Mouse (Mus musculus) E14TG2a.4 (cell line): Measurements from ENCODE around the gene Fgfr1op.

Experiments used
- H3K27me3 ChIP-seq: 2 replicates; pipeline ENCODE4 v1.6.1; 2014; ENCODE audit warnings: low read length, control low read depth; ENCODE audit not compliant: insufficient read depth
- H3K36me3 ChIP-seq: 2 replicates; pipeline ENCODE4 v1.6.1; 2014; ENCODE audit warnings: low read length, control low read depth; ENCODE audit not compliant: insufficient read depth
- H3K4me1 ChIP-seq: replicated peaks from 2 replicates; pipeline ENCODE4 v1.6.1; 2014; ENCODE audit warnings: low read depth, low read length, control low read depth
- H3K4me3 ChIP-seq: replicated peaks from 2 replicates; pipeline ENCODE4 v1.5.1; 2014; ENCODE audit warnings: mild to moderate bottlenecking, low read length
- H3K9me3 ChIP-seq: 2 replicates; pipeline ENCODE4 v1.6.1; 2014; ENCODE audit warnings: low read length, control low read depth
- CTCF ChIP-seq: conservative IDR thresholded peaks from 2 replicates; pipeline ENCODE4 v1.5.1; 2014; ENCODE audit warnings: low read length
- NANOG ChIP-seq: IDR thresholded peaks from 2 replicates; pipeline ENCODE4 v1.6.1; 2014; ENCODE audit warnings: borderline replicate concordance, low read length, mixed read lengths
- POU5F1 ChIP-seq: IDR thresholded peaks from 2 replicates; pipeline ENCODE4 v1.6.1; 2014; ENCODE audit warnings: low read length, borderline replicate concordance

The Fgfr1op gene

DNA sequence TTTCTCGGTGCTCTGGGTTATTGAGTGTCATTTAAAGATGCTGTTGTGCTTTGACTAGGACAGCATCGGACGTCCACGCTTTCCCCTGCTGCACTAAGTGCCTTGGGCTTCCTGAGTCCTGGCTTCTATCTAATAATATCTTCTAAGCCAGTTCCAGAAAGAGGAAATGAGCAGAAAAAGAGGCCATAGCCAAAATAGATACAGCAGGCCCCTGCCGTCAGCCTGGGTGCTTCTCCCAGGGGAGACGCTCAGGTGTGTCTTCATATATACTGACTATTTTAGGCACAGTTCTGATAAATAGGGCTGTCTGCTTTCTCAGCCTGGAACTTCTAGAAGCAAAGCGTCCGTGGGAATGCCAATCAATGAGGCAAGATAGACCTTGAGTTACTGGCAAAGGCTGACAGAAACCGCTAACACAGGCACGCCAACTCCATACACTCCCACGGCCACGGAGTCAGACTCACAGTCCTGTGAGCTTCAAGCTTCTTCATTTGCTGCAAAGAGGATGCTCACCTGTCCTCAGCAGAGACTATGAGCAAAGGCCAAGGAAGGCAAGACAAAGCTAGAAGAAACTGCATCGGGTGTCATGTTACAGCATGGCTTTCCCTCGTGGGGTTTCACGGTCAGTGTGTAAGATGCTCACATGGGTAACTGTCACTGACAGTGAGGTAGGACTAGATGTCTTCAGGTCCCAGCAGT is 72.9 kb downstream of the Fgfr1op start:
- Histone ChIP-seq H3K9me3 (no peaks in the 10 kb centered on the region), H3K36me3 (no peaks in the 10 kb centered on the region), H3K4me3 (no peak overlapping the region), H3K4me1 (peaks cover 77% of the 10 kb centered on the region), H3K27me3 (peaks cover 40% of the 10 kb centered on the region)
- TF ChIP-seq CTCF (no peak), NANOG (no peak), POU5F1 (no peak)

DNA sequence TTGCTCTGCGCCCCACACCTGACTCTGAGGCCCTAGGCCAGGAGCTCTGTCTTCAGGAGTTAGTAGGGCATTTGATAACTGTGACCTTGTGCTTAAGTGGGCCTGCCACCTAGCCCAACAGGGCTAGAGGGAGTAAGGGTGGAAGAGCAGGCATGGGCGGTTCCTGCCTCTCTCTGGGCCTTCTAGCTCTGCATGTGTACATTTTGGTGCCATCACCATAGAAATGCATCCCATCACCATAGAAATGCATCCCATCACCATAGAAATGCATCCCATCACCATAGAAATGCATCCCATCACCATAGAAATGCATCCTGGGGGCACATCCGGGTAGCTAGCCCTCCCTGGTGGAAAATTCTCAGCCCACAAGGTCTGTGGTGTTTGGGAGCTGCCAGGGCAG is 74.3 kb downstream of the Fgfr1op start:
- TF ChIP-seq NANOG (no peak), POU5F1 (no peak), CTCF (no peak)
- H3K36me3 ChIP-seq: no peaks in the 10 kb centered on the region
- H3K4me3 ChIP-seq: no peak overlapping the region
- peaks cover 77% of the 10 kb centered on the region for H3K4me1 ChIP-seq
- H3K27me3 ChIP-seq: peaks cover 51% of the 10 kb centered on the region
- no peaks in the 10 kb centered on the region for H3K9me3 ChIP-seq

DNA sequence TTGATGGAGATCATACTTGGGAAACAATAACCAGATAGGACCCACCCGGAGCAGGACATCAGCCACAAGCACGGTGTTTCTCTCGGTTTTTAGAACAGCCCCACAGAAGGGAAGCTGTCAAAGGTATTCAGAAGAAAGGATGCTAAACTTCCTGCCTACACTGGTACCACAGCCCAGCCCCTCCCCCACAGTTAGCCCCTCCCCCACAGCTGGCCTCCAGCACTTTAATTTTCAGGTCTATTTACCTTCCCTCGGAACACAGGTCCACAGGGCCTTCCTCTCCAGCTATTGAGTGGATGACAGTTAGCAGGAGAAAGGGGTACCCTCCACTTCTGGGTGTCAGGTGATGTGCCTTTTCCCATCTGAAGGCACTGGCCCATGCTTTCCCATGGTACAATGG is 75.2 kb downstream of the Fgfr1op start:
- Histone ChIP-seq H3K4me3 (no peak overlapping the region), H3K9me3 (no peaks in the 10 kb centered on the region), H3K4me1 (peaks cover 78% of the 10 kb centered on the region), H3K27me3 (peaks cover 48% of the 10 kb centered on the region), H3K36me3 (no peaks in the 10 kb centered on the region)
- no peak for TF ChIP-seq CTCF
- TF ChIP-seq NANOG: no peak
- no peak for TF ChIP-seq POU5F1

DNA sequence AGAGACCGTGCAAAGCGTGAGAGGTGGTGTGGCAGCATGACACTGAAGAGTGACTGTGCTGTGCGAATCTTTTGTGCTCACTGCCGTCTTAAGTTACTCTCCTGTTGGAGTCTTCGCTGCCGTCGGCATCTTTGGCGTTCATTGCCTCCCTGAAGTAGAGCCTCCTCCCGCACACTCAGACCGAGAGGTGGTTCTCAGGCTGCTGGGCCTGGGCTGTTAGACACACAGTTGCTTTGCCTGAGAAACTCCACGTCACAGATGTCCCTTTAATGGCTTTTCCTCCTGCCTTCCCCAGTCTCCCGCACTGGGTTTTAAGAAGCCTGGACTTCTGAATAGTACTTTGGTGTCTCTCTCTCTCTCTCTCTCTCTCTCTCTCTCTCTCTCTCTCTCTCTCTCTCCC is 76.3 kb downstream of the Fgfr1op start:
- H3K4me3 ChIP-seq: no peak overlapping the region
- no peaks in the 10 kb centered on the region for H3K9me3 ChIP-seq
- H3K27me3 ChIP-seq: peaks cover 45% of the 10 kb centered on the region
- no peaks in the 10 kb centered on the region for H3K36me3 ChIP-seq
- TF ChIP-seq CTCF (no peak), NANOG (no peak), POU5F1 (no peak)
- H3K4me1 ChIP-seq: peaks cover 78% of the 10 kb centered on the region

DNA sequence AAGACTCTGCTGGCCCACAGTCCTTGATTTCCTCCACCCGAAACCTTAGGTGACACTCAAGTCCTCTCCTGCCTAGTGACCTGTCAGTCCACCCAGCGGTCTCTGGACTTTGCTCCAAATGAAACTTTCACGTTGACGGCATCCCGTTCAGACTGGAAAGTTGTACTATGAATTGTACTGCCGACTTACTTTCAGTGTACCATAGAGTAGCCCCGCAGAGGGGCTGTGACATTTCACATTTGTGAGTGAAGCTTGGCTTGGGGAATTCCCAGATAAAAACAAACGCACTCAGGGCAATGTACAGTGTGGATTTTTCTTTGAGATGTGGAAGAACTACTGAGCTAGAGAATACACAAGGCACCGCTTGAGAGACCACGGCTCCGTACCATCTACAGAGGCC is 76.9 kb downstream of the Fgfr1op start:
- Histone ChIP-seq H3K4me3 (no peak overlapping the region), H3K4me1 (peaks cover 76% of the 10 kb centered on the region), H3K9me3 (no peaks in the 10 kb centered on the region), H3K36me3 (no peaks in the 10 kb centered on the region), H3K27me3 (peaks cover 46% of the 10 kb centered on the region)
- no peak for TF ChIP-seq NANOG
- TF ChIP-seq POU5F1: no peak

DNA sequence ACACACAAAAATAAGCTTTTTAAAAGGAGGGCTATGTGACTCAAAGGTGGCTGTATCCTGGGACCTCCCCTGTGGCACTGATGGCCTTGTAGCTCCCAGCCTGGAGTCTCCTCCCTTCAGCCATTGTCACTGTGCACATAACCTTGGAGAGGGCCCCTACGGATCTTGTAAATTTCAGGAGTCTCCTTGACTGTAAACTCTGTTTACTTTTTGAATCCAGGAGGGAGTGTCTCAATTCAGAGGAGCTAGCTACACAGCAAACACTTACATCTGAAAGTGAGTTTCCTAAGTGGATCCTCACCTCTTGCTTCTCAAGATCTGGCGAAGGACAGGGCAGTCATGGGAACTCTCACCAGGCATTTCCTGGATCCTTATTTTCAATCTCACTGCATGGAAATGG is 78.8 kb downstream of the Fgfr1op start:
- H3K9me3 ChIP-seq: no peaks in the 10 kb centered on the region
- peaks cover 57% of the 10 kb centered on the region for H3K4me1 ChIP-seq
- TF ChIP-seq CTCF (no peak), NANOG (no peak), POU5F1 (no peak)
- no peaks in the 10 kb centered on the region for H3K36me3 ChIP-seq
- H3K27me3 ChIP-seq: peaks cover 41% of the 10 kb centered on the region
- no peak overlapping the region for H3K4me3 ChIP-seq

DNA sequence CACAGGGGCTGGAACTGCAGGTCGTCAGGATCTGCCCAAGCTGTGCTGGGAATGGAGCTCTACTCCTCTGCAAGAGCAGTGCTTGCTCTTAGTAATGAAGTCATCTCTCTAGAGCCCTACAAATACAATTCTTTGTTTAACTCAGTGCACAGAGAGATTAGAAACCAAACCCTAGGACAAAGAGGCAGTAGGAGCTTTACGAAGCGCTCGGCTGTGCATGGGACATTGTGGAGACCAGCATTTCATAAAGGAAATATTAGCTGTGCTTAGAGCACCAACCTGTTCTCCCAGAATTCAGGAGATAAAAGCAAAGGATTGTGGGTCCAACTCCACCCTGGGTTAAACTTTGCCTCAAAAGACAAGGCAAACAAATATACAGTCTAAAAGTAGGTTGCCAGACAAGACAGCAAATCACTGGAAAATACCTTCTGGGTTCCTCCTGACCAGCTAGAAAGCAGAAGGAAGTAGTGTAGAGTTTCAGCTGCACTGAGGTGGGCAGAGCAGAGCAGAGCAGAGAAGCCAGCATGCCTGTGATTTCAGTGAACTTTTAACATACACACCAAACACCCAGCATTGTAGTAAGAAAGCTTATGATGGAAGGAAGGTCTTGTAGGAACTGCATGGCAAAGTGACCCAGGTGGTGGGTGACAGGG is 80.9 kb downstream of the Fgfr1op start:
- Histone ChIP-seq H3K27me3 (peaks cover 49% of the 10 kb centered on the region), H3K36me3 (no peaks in the 10 kb centered on the region), H3K4me3 (no peak overlapping the region), H3K9me3 (no peaks in the 10 kb centered on the region), H3K4me1 (peaks cover 36% of the 10 kb centered on the region)
- TF ChIP-seq CTCF (no peak), POU5F1 (no peak), NANOG (no peak)
